Mouse (Mus musculus): ENCODE measurements around the gene Clk4.

Gene Clk4

GRCm38 (mm10) chr11:51308306-51308705 lies 46.8 kb downstream of the Clk4 start:
- no peak for DNase-seq (ENCODE audit: low read depth, low spot score)

GRCm38 (mm10) chr11:51311846-51312245 lies 50.3 kb downstream of the Clk4 start:
- no peak for DNase-seq (ENCODE audit: low read depth, low spot score)

- DNase-seq (ENCODE audit: low read depth, low spot score), result no peak
Observed at GRCm38 (mm10) chr11:51315991-51316810, 54.7 kb downstream of the Clk4 start.

- DNase-seq (ENCODE audit: low read depth, low spot score), result peak; percentile 11
Observed at GRCm38 (mm10) chr11:51320609-51321008, 59.1 kb downstream of the Clk4 start.

GRCm38 (mm10) chr11:51326908-51327307 lies 65.4 kb downstream of the Clk4 start:
- no peak for DNase-seq (ENCODE audit: low read depth, low spot score)

- no peak for DNase-seq (ENCODE audit: low read depth, low spot score)
Observed at GRCm38 (mm10) chr11:51328387-51328942, 66.9 kb downstream of the Clk4 start.

GRCm38 (mm10) chr11:51329837-51330714 lies 68.5 kb downstream of the Clk4 start:
- no peak for DNase-seq (ENCODE audit: low read depth, low spot score)
